Mouse (Mus musculus): ENCODE measurements around the gene Xrcc4. TPM values are rescaled to one million over a fixed set of nuclear protein-coding genes. Genes with fewer than 3 reads are reported as not detected.

Xrcc4 gene
- total RNA-seq, 1 experiment = 11.5 TPM

GRCm38 (mm10) chr13:89782886-89783285 lies 306.5 kb downstream of the Xrcc4 start:
- H3K36me3 ChIP-seq (ENCODE audit: control insufficient read depth, insufficient read depth, low read length, poor library complexity, severe bottlenecking) = no peaks in the 10 kb centered on the region
- H3K4me1 ChIP-seq (ENCODE audit: control insufficient read depth in 2 of 2, insufficient read depth in 2 of 2, low read length in 2 of 2, poor library complexity in 1 of 2) = peaks cover 0 to 2% of the 10 kb centered on the region in 2 experiments; a peak in 2 of 4 replicates
- DNase-seq (ENCODE audit: low read depth, low spot score) = no peak
- no peak overlapping the region for H3K9ac ChIP-seq (ENCODE audit: insufficient read depth, low read depth, low read length, poor library complexity, severe bottlenecking)
- H3K9me3 ChIP-seq (ENCODE audit: control insufficient read depth, insufficient read depth, low read depth, low read length) = no peaks in the 10 kb centered on the region
- TF ChIP-seq MAFK (IDR thresholded peaks at IDR 0.05; ENCODE audit: insufficient read depth, low read depth, low read length) (no peak), HCFC1 (IDR thresholded peaks at IDR 0.05; ENCODE audit: borderline replicate concordance, insufficient read depth, low read length) (no peak), ZNF384 (IDR thresholded peaks at IDR 0.05; ENCODE audit: low read depth, low read length) (no peak), CHD2 (IDR thresholded peaks at IDR 0.05; ENCODE audit: low read depth, low read length) (no peak), ZC3H11A (IDR thresholded peaks at IDR 0.05; ENCODE audit: borderline replicate concordance, low read depth, low read length) (no peak)
- in situ Hi-C loops (cut with MboI; ENCODE audit: low sequenced_read_pairs in 2 of 2, unreplicated experiment in 2 of 2) = no loop called here
- no peak overlapping the region for H3K27ac ChIP-seq (ENCODE audit: insufficient read depth, low read depth, low read length, poor library complexity, severe bottlenecking)
- H3K4me3 ChIP-seq (ENCODE audit: insufficient read depth in 1 of 2, low read depth in 1 of 2, low read length in 2 of 2, poor library complexity in 1 of 2, severe bottlenecking in 1 of 2) = no peak overlapping the region

- Histone ChIP-seq H3K9me3 (ENCODE audit: control insufficient read depth, insufficient read depth, low read depth, low read length) (no peaks in the 10 kb centered on the region), H3K36me3 (ENCODE audit: control insufficient read depth, insufficient read depth, low read length, poor library complexity, severe bottlenecking) (no peaks in the 10 kb centered on the region), H3K4me1 (ENCODE audit: control insufficient read depth in 2 of 2, insufficient read depth in 2 of 2, low read length in 2 of 2, poor library complexity in 1 of 2) (peaks cover 0 to 2% of the 10 kb centered on the region in 2 experiments; a peak in 2 of 4 replicates), H3K27ac (ENCODE audit: insufficient read depth, low read depth, low read length, poor library complexity, severe bottlenecking) (no peak overlapping the region), H3K4me3 (ENCODE audit: insufficient read depth in 1 of 2, low read depth in 1 of 2, low read length in 2 of 2, poor library complexity in 1 of 2, severe bottlenecking in 1 of 2) (no peak overlapping the region), H3K9ac (ENCODE audit: insufficient read depth, low read depth, low read length, poor library complexity, severe bottlenecking) (no peak overlapping the region)
- in situ Hi-C loops (cut with MboI; ENCODE audit: low sequenced_read_pairs in 2 of 2, unreplicated experiment in 2 of 2) = no loop called here
- TF ChIP-seq ZC3H11A (IDR thresholded peaks at IDR 0.05; ENCODE audit: borderline replicate concordance, low read depth, low read length) (no peak), MAFK (IDR thresholded peaks at IDR 0.05; ENCODE audit: insufficient read depth, low read depth, low read length) (no peak), CHD2 (IDR thresholded peaks at IDR 0.05; ENCODE audit: low read depth, low read length) (no peak), ZNF384 (IDR thresholded peaks at IDR 0.05; ENCODE audit: low read depth, low read length) (no peak), HCFC1 (IDR thresholded peaks at IDR 0.05; ENCODE audit: borderline replicate concordance, insufficient read depth, low read length) (no peak)
- no peak for DNase-seq (ENCODE audit: low read depth, low spot score)
These were observed 309.1 kb downstream of the Xrcc4 start for GRCm38 (mm10) chr13:89780276-89780675.

- Histone ChIP-seq H3K4me3 (ENCODE audit: insufficient read depth in 1 of 2, low read depth in 1 of 2, low read length in 2 of 2, poor library complexity in 1 of 2, severe bottlenecking in 1 of 2) (no peak overlapping the region), H3K4me1 (ENCODE audit: control insufficient read depth in 2 of 2, insufficient read depth in 2 of 2, low read length in 2 of 2, poor library complexity in 1 of 2) (peaks cover 0 to 2% of the 10 kb centered on the region in 2 experiments; a peak in 2 of 4 replicates), H3K27ac (ENCODE audit: insufficient read depth, low read depth, low read length, poor library complexity, severe bottlenecking) (no peak overlapping the region), H3K36me3 (ENCODE audit: control insufficient read depth, insufficient read depth, low read length, poor library complexity, severe bottlenecking) (no peaks in the 10 kb centered on the region), H3K9me3 (ENCODE audit: control insufficient read depth, insufficient read depth, low read depth, low read length) (no peaks in the 10 kb centered on the region), H3K9ac (ENCODE audit: insufficient read depth, low read depth, low read length, poor library complexity, severe bottlenecking) (no peak overlapping the region)
- DNase-seq (ENCODE audit: low read depth, low spot score) = peak; percentile 34
- in situ Hi-C loops (cut with MboI; ENCODE audit: low sequenced_read_pairs in 2 of 2, unreplicated experiment in 2 of 2) = no loop called here
- TF ChIP-seq ZNF384 (IDR thresholded peaks at IDR 0.05; ENCODE audit: low read depth, low read length) (no peak), ZC3H11A (IDR thresholded peaks at IDR 0.05; ENCODE audit: borderline replicate concordance, low read depth, low read length) (peak; percentile 51), HCFC1 (IDR thresholded peaks at IDR 0.05; ENCODE audit: borderline replicate concordance, insufficient read depth, low read length) (no peak), MAFK (IDR thresholded peaks at IDR 0.05; ENCODE audit: insufficient read depth, low read depth, low read length) (no peak), CHD2 (IDR thresholded peaks at IDR 0.05; ENCODE audit: low read depth, low read length) (no peak)
These were observed 310.0 kb downstream of the Xrcc4 start for GRCm38 (mm10) chr13:89779208-89779911.

- H3K4me3 ChIP-seq (ENCODE audit: insufficient read depth in 1 of 2, low read depth in 1 of 2, low read length in 2 of 2, poor library complexity in 1 of 2, severe bottlenecking in 1 of 2) = no peak overlapping the region
- H3K27ac ChIP-seq (ENCODE audit: insufficient read depth, low read depth, low read length, poor library complexity, severe bottlenecking) = no peak overlapping the region
- in situ Hi-C loops (cut with MboI; ENCODE audit: low sequenced_read_pairs in 2 of 2, unreplicated experiment in 2 of 2) = no loop called here
- TF ChIP-seq HCFC1 (IDR thresholded peaks at IDR 0.05; ENCODE audit: borderline replicate concordance, insufficient read depth, low read length) = no peak
- TF ChIP-seq ZNF384 (IDR thresholded peaks at IDR 0.05; ENCODE audit: low read depth, low read length) = no peak
- TF ChIP-seq MAFK (IDR thresholded peaks at IDR 0.05; ENCODE audit: insufficient read depth, low read depth, low read length) = no peak
- TF ChIP-seq ZC3H11A (IDR thresholded peaks at IDR 0.05; ENCODE audit: borderline replicate concordance, low read depth, low read length) = no peak
- no peak for TF ChIP-seq CHD2 (IDR thresholded peaks at IDR 0.05; ENCODE audit: low read depth, low read length)
- no peaks in the 10 kb centered on the region for H3K36me3 ChIP-seq (ENCODE audit: control insufficient read depth, insufficient read depth, low read length, poor library complexity, severe bottlenecking)
- no peaks in the 10 kb centered on the region for H3K9me3 ChIP-seq (ENCODE audit: control insufficient read depth, insufficient read depth, low read depth, low read length)
- H3K4me1 ChIP-seq (ENCODE audit: control insufficient read depth in 2 of 2, insufficient read depth in 2 of 2, low read length in 2 of 2, poor library complexity in 1 of 2) = peaks cover 0 to 2% of the 10 kb centered on the region in 2 experiments; a peak in 2 of 4 replicates
- H3K9ac ChIP-seq (ENCODE audit: insufficient read depth, low read depth, low read length, poor library complexity, severe bottlenecking) = no peak overlapping the region
- DNase-seq (ENCODE audit: low read depth, low spot score) = no peak
These were observed 311.6 kb downstream of the Xrcc4 start for GRCm38 (mm10) chr13:89777764-89778163.

Measured in ES-E14 (cell line).